Comparison of ENCODE assay signal across 29 mouse cellular contexts in the genomic region with DNA sequence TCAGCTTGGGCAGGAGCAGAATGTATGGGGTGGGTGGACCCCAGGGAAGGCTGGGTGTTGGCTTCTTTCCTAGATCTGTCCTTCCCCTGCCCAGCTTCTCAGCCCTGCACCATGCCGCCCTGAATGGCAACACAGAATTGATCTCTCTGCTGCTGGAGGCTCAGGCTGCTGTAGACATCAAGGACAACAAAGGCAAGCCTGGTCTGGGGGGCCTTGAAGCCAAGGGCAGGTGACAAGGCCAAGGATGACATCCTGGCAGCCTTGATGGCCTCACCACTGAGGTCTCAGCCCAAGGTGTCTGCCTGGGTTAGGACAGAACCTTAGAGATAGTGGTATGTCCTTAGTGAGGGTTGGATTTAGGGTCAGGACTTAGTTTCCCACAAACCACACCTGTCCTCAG. TPM values are rescaled to one million over a fixed set of nuclear protein-coding genes. Genes with fewer than 3 reads are reported as not detected.
A peak's percentile ranks its signal among the peaks of the same experiment; 100 is the strongest.
DNase-seq lines count a peak whose midpoint lies in the region; ATAC-seq and TF ChIP-seq lines count a peak whose summit lies in the region.
"Had no signal": no experiment of that assay in that cellular context is flagged by ENCODE, and none has a peak within 500 bp of the region (broad histone marks: within the 10 kb centered on the region; RNA-seq: fewer than 3 reads in every experiment).

No protein-coding gene starts in this region.

- no peak for TF ChIP-seq POLR2A in myocyte (IDR thresholded peaks at IDR 0.05; ENCODE audit: insufficient read length, low read depth)

- DNase-seq in adrenal gland, adult 2 months: peak; percentile 56
- DNase-seq in adrenal gland, postnatal 10 days: no peak
- DNase-seq in forebrain, embryonic 10.5 days (ENCODE audit: extremely low spot score, low spot score): no peak
- DNase-seq in kidney, postnatal 0 days (ENCODE audit: low spot score): no peak
- DNase-seq in gastrocnemius, adult 2 months: no peak
- DNase-seq: cerebellum, adult 2 months; gastrocnemius, postnatal 25 days; heart, adult 18-20 months; heart, postnatal 36 days; kidney, adult 8-10 months; kidney, postnatal 14 days; liver, embryonic 13.5 days; lung, adult 18-20 months; lung, postnatal 4 days; thymus, adult 2 months; thymus, postnatal 36 days had no signal

- H3K4me1 ChIP-seq in forebrain, embryonic 15.5 days: 0 out of 2 replicates have a peak, but pooled peaks cover 8% of the 10 kb centered on the region
- H3K4me1 ChIP-seq in forebrain, embryonic 10.5 days: peaks cover 11% of the 10 kb centered on the region
- no peaks in the 10 kb centered on the region for H3K4me1 ChIP-seq in kidney, postnatal 0 days (replicated peaks; ENCODE audit: insufficient read depth, low read length)
- H3K4me1 ChIP-seq in kidney, embryonic 16.5 days (ENCODE audit: insufficient read depth, low read length): no peaks in the 10 kb centered on the region
- H3K4me1 ChIP-seq: embryonic facial prominence, embryonic 12.5 days; liver, embryonic 13.5 days; midbrain, embryonic 12.5 days had no signal

- peak overlapping the region; percentile 19 for H3ac ChIP-seq in myocyte (ENCODE audit: control insufficient read depth, insufficient read length)

- no peak for TF ChIP-seq CTCF in kidney, postnatal 0 days (IDR thresholded peaks at IDR 0.05; ENCODE audit: low read depth)
- TF ChIP-seq CTCF in gastrocnemius, adult 2 months (IDR thresholded peaks at IDR 0.05): no peak

- intact Hi-C loops in gastrocnemius, adult 2 months (cut with DNase I): no loop called here

- H3K4me3 ChIP-seq in forebrain, embryonic 15.5 days: no peak overlapping the region
- no peak overlapping the region for H3K4me3 ChIP-seq in forebrain, embryonic 10.5 days
- no peak overlapping the region for H3K4me3 ChIP-seq in kidney, postnatal 0 days (replicated peaks; ENCODE audit: low read depth, low read length)
- no peak overlapping the region for H3K4me3 ChIP-seq in kidney, embryonic 16.5 days (ENCODE audit: low read length)
- H3K4me3 ChIP-seq in myocyte: no peak overlapping the region
- H3K4me3 ChIP-seq in gastrocnemius, adult 2 months: no peak overlapping the region
- H3K4me3 ChIP-seq: embryonic facial prominence, embryonic 12.5 days; hindbrain, embryonic 15.5 days; limb, embryonic 10.5 days; limb, embryonic 15.5 days; liver, embryonic 13.5 days; megakaryocyte, embryonic 14.5 days; midbrain, embryonic 12.5 days had no signal

- 0 out of 2 replicates have a peak overlapping the region, but pooled peaks have one; percentile 14 for H3K27ac ChIP-seq in forebrain, embryonic 15.5 days (replicated peaks)
- H3K27ac ChIP-seq in forebrain, embryonic 10.5 days: no peak overlapping the region
- no peak overlapping the region for H3K27ac ChIP-seq in kidney, postnatal 0 days
- no peak overlapping the region for H3K27ac ChIP-seq in kidney, embryonic 16.5 days (ENCODE audit: low read length)
- H3K27ac ChIP-seq in gastrocnemius, adult 2 months: no peak overlapping the region
- H3K27ac ChIP-seq: embryonic facial prominence, embryonic 12.5 days; limb, embryonic 15.5 days; liver, embryonic 13.5 days; midbrain, embryonic 12.5 days had no signal

- ATAC-seq in forebrain, embryonic 15.5 days (replicated peaks): no peak
- no peak for ATAC-seq in kidney, postnatal 0 days (replicated peaks; ENCODE audit: low FRiP score, low read depth)
- ATAC-seq in kidney, embryonic 16.5 days (ENCODE audit: low FRiP score, low TSS enrichment): no peak
- ATAC-seq: activated CD4-positive, CD25-positive, alpha-beta regulatory T cell, adult 4 months; lung, postnatal 0 days had no signal

- no peak overlapping the region for H3K9ac ChIP-seq in forebrain, embryonic 15.5 days (replicated peaks)
- H3K9ac ChIP-seq in kidney, postnatal 0 days (ENCODE audit: low read depth, low read length): 0 out of 2 replicates have a peak overlapping the region, but pooled peaks have one; percentile 18
- no peak overlapping the region for H3K9ac ChIP-seq in kidney, embryonic 16.5 days (replicated peaks; ENCODE audit: low read length)
- H3K9ac ChIP-seq: embryonic facial prominence, embryonic 12.5 days; hindbrain, embryonic 15.5 days; limb, embryonic 15.5 days; liver, embryonic 13.5 days; midbrain, embryonic 12.5 days had no signal

- no peaks in the 10 kb centered on the region for H3K9me3 ChIP-seq in forebrain, embryonic 15.5 days
- H3K9me3 ChIP-seq in forebrain, embryonic 10.5 days: no peaks in the 10 kb centered on the region
- H3K9me3 ChIP-seq in kidney, postnatal 0 days (replicated peaks; ENCODE audit: low read length): no peaks in the 10 kb centered on the region
- H3K9me3 ChIP-seq in kidney, embryonic 16.5 days (ENCODE audit: low read length): no peaks in the 10 kb centered on the region
- H3K9me3 ChIP-seq: embryonic facial prominence, embryonic 12.5 days; hindbrain, embryonic 15.5 days; limb, embryonic 10.5 days; limb, embryonic 15.5 days; liver, embryonic 13.5 days; megakaryocyte, embryonic 14.5 days; midbrain, embryonic 12.5 days had no signal

- H3K36me3 ChIP-seq in forebrain, embryonic 15.5 days: peaks cover 43% of the 10 kb centered on the region
- H3K36me3 ChIP-seq in forebrain, embryonic 10.5 days (replicated peaks): peaks cover 48% of the 10 kb centered on the region
- H3K36me3 ChIP-seq in kidney, postnatal 0 days (ENCODE audit: insufficient read depth, low read length): no peaks in the 10 kb centered on the region
- no peaks in the 10 kb centered on the region for H3K36me3 ChIP-seq in kidney, embryonic 16.5 days (ENCODE audit: insufficient read depth, low read length)
- no peaks in the 10 kb centered on the region for H3K36me3 ChIP-seq in myocyte (ENCODE audit: control insufficient read depth, insufficient read depth)
- H3K36me3 ChIP-seq: embryonic facial prominence, embryonic 12.5 days; limb, embryonic 10.5 days; liver, embryonic 13.5 days had no signal

- H3K79me2 ChIP-seq in myocyte (ENCODE audit: control insufficient read depth, insufficient read depth): no peaks in the 10 kb centered on the region

- H3K27me3 ChIP-seq in forebrain, embryonic 15.5 days: no peaks in the 10 kb centered on the region
- H3K27me3 ChIP-seq in forebrain, embryonic 10.5 days (ENCODE audit: poor library complexity, severe bottlenecking): no peaks in the 10 kb centered on the region
- no peaks in the 10 kb centered on the region for H3K27me3 ChIP-seq in kidney, postnatal 0 days (ENCODE audit: insufficient read depth, low read length)
- no peaks in the 10 kb centered on the region for H3K27me3 ChIP-seq in kidney, embryonic 16.5 days (ENCODE audit: insufficient read depth, low read length)
- H3K27me3 ChIP-seq in myocyte (ENCODE audit: control insufficient read depth, insufficient read depth, insufficient read length): peaks cover 41% of the 10 kb centered on the region
- H3K27me3 ChIP-seq: embryonic facial prominence, embryonic 12.5 days; hindbrain, embryonic 15.5 days; limb, embryonic 15.5 days had no signal

- H3K4me2 ChIP-seq in forebrain, embryonic 15.5 days (replicated peaks): no peak overlapping the region
- no peak overlapping the region for H3K4me2 ChIP-seq in kidney, postnatal 0 days (ENCODE audit: low read length)
- H3K4me2 ChIP-seq in kidney, embryonic 16.5 days (replicated peaks; ENCODE audit: low read depth, low read length): no peak overlapping the region
- no peak overlapping the region for H3K4me2 ChIP-seq in myocyte (ENCODE audit: low read depth)
- H3K4me2 ChIP-seq: embryonic facial prominence, embryonic 12.5 days; heart, embryonic 11.5 days; hindbrain, embryonic 15.5 days; limb, embryonic 15.5 days; liver, embryonic 13.5 days; midbrain, embryonic 12.5 days had no signal

- 79% methylated on average over 1 of the region's 1 CpGs for WGBS in forebrain, embryonic 15.5 days
- WGBS in forebrain, embryonic 10.5 days: 89% methylated on average over 1 of the region's 1 CpGs
- 76% methylated on average over 1 of the region's 1 CpGs for WGBS in kidney, postnatal 0 days
- 93% methylated on average over 1 of the region's 1 CpGs for WGBS in kidney, embryonic 16.5 days

RNA-seq across cellular contexts. Expression of gene Caskin1, which starts 7.6 kb away (rescaled TPM):
- total RNA-seq in adrenal gland, adult 2 months (2021): 10 to 100 TPM; 19.4 to 28.7 TPM
- 47.0 and 47.7 TPM in 2 replicates for polyA plus RNA-seq in adrenal gland, adult 2 months (2012; rRNA removed)
- 10 to 100 TPM; 11.1 to 26.5 TPM for total RNA-seq in adrenal gland, postnatal 10 days (2021)
- 25.6 and 26.4 TPM in 2 replicates for polyA plus RNA-seq in forebrain, embryonic 15.5 days (2015; fragmentation: Nextera tagmentation; extraction: Ambion mirVana)
- polyA plus RNA-seq in forebrain, embryonic 10.5 days (2016; fragmentation: Nextera tagmentation; extraction: Ambion mirVana): 3.8 and 4.3 TPM in 2 replicates
- 0.82 and 1.1 TPM in 2 replicates for polyA plus RNA-seq in kidney, postnatal 0 days (2015; fragmentation: Nextera tagmentation; extraction: Ambion mirVana)
- 1.5 and 2.2 TPM in 2 replicates for polyA plus RNA-seq in kidney, embryonic 16.5 days (2015; fragmentation: Nextera tagmentation; extraction: Ambion mirVana)
- polyA plus RNA-seq in myocyte (2012; fragmentation: generic; extraction: Trizol): 0.16 TPM
- under 1 TPM in 1 of 2 experiments, not detected in 1; 0.08 TPM for total RNA-seq in gastrocnemius, adult 2 months (2021)
- total RNA-seq: monocyte, adult 5-6 weeks had no signal

RNA-seq across cellular contexts. Expression of gene Mlst8, which starts 17.1 kb away (rescaled TPM):
- total RNA-seq in adrenal gland, adult 2 months (2021): 10 to 100 TPM; 25.6 to 26.0 TPM
- polyA plus RNA-seq in adrenal gland, adult 2 months (2012; rRNA removed): 44.5 and 61.7 TPM in 2 replicates
- 10 to 100 TPM; 20.3 to 23.9 TPM for total RNA-seq in adrenal gland, postnatal 10 days (2021)
- polyA plus RNA-seq in forebrain, embryonic 15.5 days (2015; fragmentation: Nextera tagmentation; extraction: Ambion mirVana): 35.2 and 36.4 TPM in 2 replicates
- 36.8 and 40.0 TPM in 2 replicates for polyA plus RNA-seq in forebrain, embryonic 10.5 days (2016; fragmentation: Nextera tagmentation; extraction: Ambion mirVana)
- polyA plus RNA-seq in kidney, postnatal 0 days (2015; fragmentation: Nextera tagmentation; extraction: Ambion mirVana): 24.1 and 24.2 TPM in 2 replicates
- 39.3 and 40.2 TPM in 2 replicates for polyA plus RNA-seq in kidney, embryonic 16.5 days (2015; fragmentation: Nextera tagmentation; extraction: Ambion mirVana)
- polyA plus RNA-seq in myocyte (2012; fragmentation: generic; extraction: Trizol): 16.5 TPM
- total RNA-seq in gastrocnemius, adult 2 months (2021): 10 to 100 TPM; 12.1 to 14.8 TPM

RNA-seq across cellular contexts. Expression of gene Bricd5, which starts 22.3 kb away (rescaled TPM):
- under 1 TPM; 0.38 to 0.69 TPM for total RNA-seq in adrenal gland, adult 2 months (2021)
- 0.57 and 0.67 TPM in 2 replicates for polyA plus RNA-seq in adrenal gland, adult 2 months (2012; rRNA removed)
- total RNA-seq in adrenal gland, postnatal 10 days (2021): under 1 TPM; 0.36 to 0.51 TPM
- 0.40 TPM in 1 of 2 replicates, not detected in the other for polyA plus RNA-seq in forebrain, embryonic 15.5 days (2015; fragmentation: Nextera tagmentation; extraction: Ambion mirVana)
- 0.23 and 0.25 TPM in 2 replicates for polyA plus RNA-seq in forebrain, embryonic 10.5 days (2016; fragmentation: Nextera tagmentation; extraction: Ambion mirVana)
- polyA plus RNA-seq in kidney, postnatal 0 days (2015; fragmentation: Nextera tagmentation; extraction: Ambion mirVana): 1.2 and 1.6 TPM in 2 replicates
- polyA plus RNA-seq in kidney, embryonic 16.5 days (2015; fragmentation: Nextera tagmentation; extraction: Ambion mirVana): 0.42 and 1.6 TPM in 2 replicates
- polyA plus RNA-seq in myocyte (2012; fragmentation: generic; extraction: Trizol): 0.53 TPM
- total RNA-seq in gastrocnemius, adult 2 months (2021): not detected
- total RNA-seq: gastrocnemius, postnatal 25 days; heart, adult 18-20 months; heart, postnatal 36 days had no signal
- polyA plus RNA-seq: activated CD4-positive, CD25-positive, alpha-beta regulatory T cell, adult 4 months; embryonic facial prominence, embryonic 12.5 days; limb, embryonic 10.5 days; limb, embryonic 15.5 days; lung, postnatal 0 days; midbrain, embryonic 12.5 days had no signal

RNA-seq across cellular contexts. Expression of gene Pgp, which starts 25.8 kb away (rescaled TPM):
- total RNA-seq in adrenal gland, adult 2 months (2021): 100 to 1,000 TPM in 1 of 2 experiments, 10 to 100 TPM in 1; 65.0 to 104 TPM
- polyA plus RNA-seq in adrenal gland, adult 2 months (2012; rRNA removed): 254 TPM in 2 replicates
- total RNA-seq in adrenal gland, postnatal 10 days (2021): 10 to 100 TPM; 44.0 to 49.2 TPM
- 51.0 and 54.0 TPM in 2 replicates for polyA plus RNA-seq in forebrain, embryonic 15.5 days (2015; fragmentation: Nextera tagmentation; extraction: Ambion mirVana)
- 79.7 and 85.3 TPM in 2 replicates for polyA plus RNA-seq in forebrain, embryonic 10.5 days (2016; fragmentation: Nextera tagmentation; extraction: Ambion mirVana)
- polyA plus RNA-seq in kidney, postnatal 0 days (2015; fragmentation: Nextera tagmentation; extraction: Ambion mirVana): 61.7 and 64.0 TPM in 2 replicates
- polyA plus RNA-seq in kidney, embryonic 16.5 days (2015; fragmentation: Nextera tagmentation; extraction: Ambion mirVana): 55.5 and 55.6 TPM in 2 replicates
- 53.7 TPM for polyA plus RNA-seq in myocyte (2012; fragmentation: generic; extraction: Trizol)
- total RNA-seq in gastrocnemius, adult 2 months (2021): 10 to 100 TPM; 50.8 to 56.3 TPM

RNA-seq across cellular contexts. Expression of gene E4f1, which starts 25.9 kb away (rescaled TPM):
- total RNA-seq in adrenal gland, adult 2 months (2021): 10 to 100 TPM; 17.0 to 21.8 TPM
- polyA plus RNA-seq in adrenal gland, adult 2 months (2012; rRNA removed): 57.5 and 59.5 TPM in 2 replicates
- total RNA-seq in adrenal gland, postnatal 10 days (2021): 10 to 100 TPM; 19.0 to 25.2 TPM
- 44.0 and 44.9 TPM in 2 replicates for polyA plus RNA-seq in forebrain, embryonic 15.5 days (2015; fragmentation: Nextera tagmentation; extraction: Ambion mirVana)
- polyA plus RNA-seq in forebrain, embryonic 10.5 days (2016; fragmentation: Nextera tagmentation; extraction: Ambion mirVana): 32.7 and 35.2 TPM in 2 replicates
- polyA plus RNA-seq in kidney, postnatal 0 days (2015; fragmentation: Nextera tagmentation; extraction: Ambion mirVana): 9.8 and 12.0 TPM in 2 replicates
- 38.1 TPM in 2 replicates for polyA plus RNA-seq in kidney, embryonic 16.5 days (2015; fragmentation: Nextera tagmentation; extraction: Ambion mirVana)
- polyA plus RNA-seq in myocyte (2012; fragmentation: generic; extraction: Trizol): 18.7 TPM
- 10 to 100 TPM; 11.4 to 16.5 TPM for total RNA-seq in gastrocnemius, adult 2 months (2021)
